Mouse (Mus musculus) stomach, embryonic 14.5 days (tissue): Measurements from ENCODE around the gene Agrn. TPM values are rescaled to one million over a fixed set of nuclear protein-coding genes. Genes with fewer than 3 reads are reported as not detected.
"Not testable (repeated sequence)": the region's sequence is repeated elsewhere in the genome, so short reads cannot be mapped to it uniquely, and the experiment has no call there.

ENCODE experiments used
- ATAC-seq: fragments of 200-750 bp; cut with Nextera tagmentation; 2 replicates; pipeline ENCODE4 v1.8.0; 2017; ENCODE audit warnings: low read depth, moderate TSS enrichment; ENCODE audit not compliant: insufficient number of reproducible peaks, insufficient read depth, low FRiP score
- H3K27ac ChIP-seq: fragments of 300-500 bp; sonication (generic); 2 replicates; pipeline ENCODE4 v1.5.1; 2014; ENCODE audit warnings: mild to moderate bottlenecking, low read length, moderate library complexity, mixed read lengths
- H3K27me3 ChIP-seq: fragments of 300-500 bp; sonication (generic); 2 replicates; pipeline ENCODE4 v1.6.1; 2014; ENCODE audit warnings: low read length, control low read depth, mixed read lengths; ENCODE audit not compliant: control insufficient read depth, insufficient read depth
- H3K36me3 ChIP-seq: fragments of 300-500 bp; sonication (generic); 2 replicates; pipeline ENCODE4 v1.6.1; 2014; ENCODE audit warnings: mild to moderate bottlenecking, control low read depth, low read length, moderate library complexity, mixed read lengths; ENCODE audit not compliant: control insufficient read depth, insufficient read depth
- H3K4me1 ChIP-seq: fragments of 300-500 bp; sonication (generic); 2 replicates; pipeline ENCODE4 v1.6.1; 2014; ENCODE audit warnings: low read length, control low read depth, mixed read lengths; ENCODE audit not compliant: control insufficient read depth, insufficient read depth
- H3K4me2 ChIP-seq: fragments of 300-500 bp; sonication (generic); replicated peaks from 2 replicates; pipeline ENCODE4 v1.6.1; 2014; ENCODE audit warnings: low read depth, low read length, control low read depth
- H3K4me3 ChIP-seq: fragments of 300-500 bp; sonication (generic); 2 replicates; pipeline ENCODE4 v1.5.1; 2014; ENCODE audit warnings: low read depth, low read length, control low read depth
- H3K9ac ChIP-seq: fragments of 300-500 bp; sonication (generic); replicated peaks from 2 replicates; pipeline ENCODE4 v1.6.1; 2014; ENCODE audit warnings: low read depth, mild to moderate bottlenecking, control low read depth, low read length, moderate library complexity, mixed read lengths
- H3K9me3 ChIP-seq: fragments of 300-500 bp; sonication (generic); 2 replicates; pipeline ENCODE4 v1.6.1; 2016; ENCODE audit warnings: low read depth, low read length, control low read depth; ENCODE audit not compliant: control insufficient read depth
- WGBS: fragments of 180-500 bp; shearing (Covaris S2); extraction: QIAGEN DNeasy Blood & Tissue Kit; methylation state at CpG from one replicate; pipeline ENCODE4 v1.1.7; 2014; 5-methylcytosine and 5-hydroxymethylcytosine counted together
- polyA plus RNA-seq: library from polyadenylated mRNA; unstranded; fragments of >200 nt; fragmentation: Nextera tagmentation; extraction: Ambion mirVana; gene quantifications from 2 replicates; pipeline ENCODE4 v1.2.1, GENCODE M21; 2014

Agrn gene
- polyA plus RNA-seq, 1 experiment from 2014 or later, result 83.0 TPM

GRCm38 (mm10) chr4:156166477-156166876, 30.8 kb downstream of the Agrn start:
- Histone ChIP-seq H3K9ac (no peak overlapping the region), H3K4me2 (no peak overlapping the region), H3K27me3 (no peaks in the 10 kb centered on the region), H3K4me3 (no peak overlapping the region), H3K4me1 (no peaks in the 10 kb centered on the region), H3K36me3 (peaks cover 73% of the 10 kb centered on the region), H3K27ac (no peak overlapping the region), H3K9me3 (no peaks in the 10 kb centered on the region; the same call in 1 of the 2 replicates)
- no peak for ATAC-seq
- 85% methylated on average over 9 of the region's 9 CpGs for WGBS

GRCm38 (mm10) chr4:156154771-156155170, 42.5 kb downstream of the Agrn start:
- Histone ChIP-seq H3K36me3 (no peaks in the 10 kb centered on the region), H3K9ac (no peak overlapping the region), H3K4me2 (no peak overlapping the region), H3K9me3 (no peaks in the 10 kb centered on the region), H3K4me1 (no peaks in the 10 kb centered on the region), H3K27ac (no peak overlapping the region), H3K27me3 (no peaks in the 10 kb centered on the region), H3K4me3 (no peak overlapping the region)
- 91% methylated on average over 3 of the region's 3 CpGs for WGBS
- no peak for ATAC-seq

- WGBS, result 73% methylated on average over 10 of the region's 10 CpGs
- H3K27ac ChIP-seq, H3K27me3 ChIP-seq, H3K9me3 ChIP-seq, H3K9ac ChIP-seq, H3K36me3 ChIP-seq, H3K4me2 ChIP-seq, ATAC-seq, H3K4me3 ChIP-seq, H3K4me1 ChIP-seq: not testable (repeated sequence)
Observed at GRCm38 (mm10) chr4:156150887-156151286, 46.4 kb downstream of the Agrn start.

GRCm38 (mm10) chr4:156136285-156137100, 60.8 kb downstream of the Agrn start:
- no peak overlapping the region for H3K27ac ChIP-seq
- WGBS, result 93% methylated on average over 30 of the region's 30 CpGs

GRCm38 (mm10) chr4:156135801-156136200, 61.5 kb downstream of the Agrn start:
- H3K27me3 ChIP-seq, result no peaks in the 10 kb centered on the region
- no peak overlapping the region for H3K9ac ChIP-seq
- no peak overlapping the region for H3K4me3 ChIP-seq
- no peak overlapping the region for H3K4me2 ChIP-seq
- ATAC-seq, result no peak
- peaks cover 3% of the 10 kb centered on the region; the same call in 1 of the 2 replicates for H3K9me3 ChIP-seq
- no peaks in the 10 kb centered on the region for H3K4me1 ChIP-seq
- H3K36me3 ChIP-seq, result no peaks in the 10 kb centered on the region
- no peak overlapping the region for H3K27ac ChIP-seq
- WGBS, result 93% methylated on average over 14 of the region's 14 CpGs

More at GRCm38 (mm10) chr4:156136285-156137100, 60.8 kb downstream of the Agrn start:
- ATAC-seq, result no peak
- Histone ChIP-seq H3K4me2 (no peak overlapping the region), H3K4me1 (no peaks in the 10 kb centered on the region), H3K36me3 (no peaks in the 10 kb centered on the region), H3K27me3 (no peaks in the 10 kb centered on the region), H3K9me3 (peaks cover 3% of the 10 kb centered on the region; the same call in 1 of the 2 replicates), H3K4me3 (no peak overlapping the region), H3K9ac (no peak overlapping the region)

- no peak for ATAC-seq
- H3K27me3 ChIP-seq, result no peaks in the 10 kb centered on the region
- no peak overlapping the region for H3K9ac ChIP-seq
- no peaks in the 10 kb centered on the region for H3K4me1 ChIP-seq
- H3K4me2 ChIP-seq, result no peak overlapping the region
- H3K27ac ChIP-seq, result no peak overlapping the region
- 90% methylated on average over 13 of the region's 13 CpGs for WGBS
- H3K9me3 ChIP-seq, result peaks cover 3% of the 10 kb centered on the region; the same call in 1 of the 2 replicates
- H3K4me3 ChIP-seq, result no peak overlapping the region
- no peaks in the 10 kb centered on the region for H3K36me3 ChIP-seq
Observed at GRCm38 (mm10) chr4:156135112-156135511, 62.2 kb downstream of the Agrn start.

- WGBS, result 74% methylated on average over 12 of the region's 12 CpGs
- Histone ChIP-seq H3K9me3 (no peaks in the 10 kb centered on the region), H3K27me3 (no peaks in the 10 kb centered on the region), H3K9ac (no peak overlapping the region), H3K27ac (no peak overlapping the region), H3K36me3 (no peaks in the 10 kb centered on the region), H3K4me3 (no peak overlapping the region), H3K4me1 (no peaks in the 10 kb centered on the region), H3K4me2 (no peak overlapping the region)
- ATAC-seq, result no peak
Observed at GRCm38 (mm10) chr4:156133943-156134605, 63.2 kb downstream of the Agrn start.

GRCm38 (mm10) chr4:156133334-156133733, 64.0 kb downstream of the Agrn start:
- no peak for ATAC-seq
- no peak overlapping the region for H3K4me3 ChIP-seq
- H3K9me3 ChIP-seq, result no peaks in the 10 kb centered on the region
- H3K4me2 ChIP-seq, result no peak overlapping the region
- H3K27me3 ChIP-seq, result no peaks in the 10 kb centered on the region
- H3K36me3 ChIP-seq, result no peaks in the 10 kb centered on the region
- WGBS, result 61% methylated on average over 5 of the region's 5 CpGs
- H3K9ac ChIP-seq, result no peak overlapping the region
- no peak overlapping the region for H3K27ac ChIP-seq
- H3K4me1 ChIP-seq, result no peaks in the 10 kb centered on the region
